Mouse (Mus musculus) gastrocnemius, adult 8-10 months (tissue): ENCODE data around the gene Adam12. TPM values are rescaled to one million over a fixed set of nuclear protein-coding genes. Genes with fewer than 3 reads are reported as not detected.
A peak's percentile ranks its signal among the peaks of the same experiment; 100 is the strongest.

Experiments
- DNase-seq, 2 experiments: peaks; one replicate each; pipeline ENCODE4 v3.0.0; 2022; ENCODE audit warnings: low spot score in 2 of 2
- total RNA-seq, 4 experiments: library from RNA; stranded (reverse); gene quantifications; 2 replicates each; pipeline ENCODE4 v1.2.4; 2022

Gene Adam12
- total RNA-seq, result under 1 TPM in 3 of 4 experiments, not detected in 1; 0.19 to 0.44 (median 0.40) TPM

- no peak for DNase-seq
Observed at GRCm38 (mm10) chr7:134231378-134232346, at the start of gene Adam12. Adam12 (minus strand) TSS chr7:134232146.

- no peak for DNase-seq
Observed at GRCm38 (mm10) chr7:134272956-134273355, 41.0 kb upstream of the Adam12 start.

- no peak for DNase-seq
Observed at GRCm38 (mm10) chr7:134272421-134272820, 40.5 kb upstream of the Adam12 start.

GRCm38 (mm10) chr7:134265783-134266182, 33.8 kb upstream of the Adam12 start:
- no peak for DNase-seq

GRCm38 (mm10) chr7:134263146-134263906, 31.4 kb upstream of the Adam12 start:
- DNase-seq, result peak; percentile 12 to 22

GRCm38 (mm10) chr7:134261003-134261701, 29.2 kb upstream of the Adam12 start:
- peak; percentile 10 to 34 for DNase-seq

GRCm38 (mm10) chr7:134250273-134250870, 18.4 kb upstream of the Adam12 start:
- DNase-seq, result no peak

- no peak for DNase-seq
Observed at GRCm38 (mm10) chr7:134248041-134248440, 16.1 kb upstream of the Adam12 start.

GRCm38 (mm10) chr7:134246624-134247023, 14.7 kb upstream of the Adam12 start:
- no peak for DNase-seq

GRCm38 (mm10) chr7:134242773-134243172, 10.8 kb upstream of the Adam12 start:
- DNase-seq, result no peak

- no peak for DNase-seq
Observed at GRCm38 (mm10) chr7:134241212-134241611, 9.3 kb upstream of the Adam12 start.

GRCm38 (mm10) chr7:134240579-134240978, 8.6 kb upstream of the Adam12 start:
- no peak for DNase-seq

GRCm38 (mm10) chr7:134238863-134239262, 6.9 kb upstream of the Adam12 start:
- no peak for DNase-seq

GRCm38 (mm10) chr7:134237356-134237755, 5.4 kb upstream of the Adam12 start:
- DNase-seq, result no peak

- no peak for DNase-seq
Observed at GRCm38 (mm10) chr7:134236727-134237126, 4.8 kb upstream of the Adam12 start.

- DNase-seq, result no peak
Observed at GRCm38 (mm10) chr7:134235552-134235951, 3.6 kb upstream of the Adam12 start.

GRCm38 (mm10) chr7:134230708-134231107, 1.2 kb downstream of the Adam12 start:
- no peak for DNase-seq

- no peak for DNase-seq
Observed at GRCm38 (mm10) chr7:134229899-134230298, 2.0 kb downstream of the Adam12 start.

- DNase-seq, result no peak
Observed at GRCm38 (mm10) chr7:134227773-134228455, 4.0 kb downstream of the Adam12 start.

GRCm38 (mm10) chr7:134227101-134227500, 4.8 kb downstream of the Adam12 start:
- no peak for DNase-seq

- no peak for DNase-seq
Observed at GRCm38 (mm10) chr7:134226231-134226630, 5.7 kb downstream of the Adam12 start.
